Mouse (Mus musculus) left cerebral cortex, adult 18-20 months (tissue): ENCODE data around the gene Magi2. TPM values are rescaled to one million over a fixed set of nuclear protein-coding genes. Genes with fewer than 3 reads are reported as not detected.

Experiments
- DNase-seq, 2 experiments: peaks; one replicate each; pipeline ENCODE4 v3.0.0; 2021 to 2022; ENCODE audit warnings: low spot score in 2 of 2, mixed read lengths in 1 of 2
- total RNA-seq, 2 experiments: library from RNA; stranded (reverse); gene quantifications; 2 replicates each; pipeline ENCODE4 v1.2.3; 2021

The Magi2 gene
- total RNA-seq, 2 experiments from 2014 or later, result 125 to 134 TPM

DNA sequence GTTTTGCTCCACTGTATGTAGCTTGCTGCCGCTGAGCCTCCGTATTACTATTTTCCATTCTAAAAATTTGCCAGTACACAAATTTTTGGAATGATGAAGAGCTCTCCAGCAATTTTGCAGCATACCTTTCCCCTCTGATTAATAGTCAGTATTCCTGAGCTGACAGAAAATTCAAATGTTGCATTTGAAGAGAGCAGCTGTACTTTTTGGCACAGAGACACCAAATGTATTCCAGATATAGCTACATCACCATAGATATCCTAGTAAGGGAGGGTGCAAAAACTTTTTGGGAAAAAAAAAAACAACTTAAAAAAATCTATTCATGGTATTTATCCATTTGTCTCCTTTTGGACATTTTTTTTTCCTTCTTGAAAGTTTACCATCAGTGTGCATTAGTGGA lies 518.5 kb downstream of the Magi2 start:
- DNase-seq, result no peak

DNA sequence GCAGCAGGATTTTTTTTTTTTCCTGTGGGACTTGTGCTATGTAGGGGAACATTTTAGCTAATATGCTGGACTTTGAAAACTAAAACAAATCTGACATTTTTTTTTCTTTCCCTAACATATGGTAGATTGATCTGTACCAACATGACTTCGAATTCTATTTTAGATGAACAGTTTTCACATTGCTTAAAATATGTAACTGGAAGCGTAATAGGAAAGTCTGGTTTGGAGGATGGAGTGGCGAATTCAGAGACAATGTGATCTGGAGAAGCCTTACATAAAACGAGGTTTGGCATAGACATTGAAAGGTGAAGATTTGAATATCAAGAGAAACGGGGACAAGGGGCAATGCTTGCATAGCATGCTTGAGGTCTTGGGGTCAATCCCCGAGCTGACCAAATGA lies 519.1 kb downstream of the Magi2 start:
- peak; percentile 7 to 14 for DNase-seq

DNA sequence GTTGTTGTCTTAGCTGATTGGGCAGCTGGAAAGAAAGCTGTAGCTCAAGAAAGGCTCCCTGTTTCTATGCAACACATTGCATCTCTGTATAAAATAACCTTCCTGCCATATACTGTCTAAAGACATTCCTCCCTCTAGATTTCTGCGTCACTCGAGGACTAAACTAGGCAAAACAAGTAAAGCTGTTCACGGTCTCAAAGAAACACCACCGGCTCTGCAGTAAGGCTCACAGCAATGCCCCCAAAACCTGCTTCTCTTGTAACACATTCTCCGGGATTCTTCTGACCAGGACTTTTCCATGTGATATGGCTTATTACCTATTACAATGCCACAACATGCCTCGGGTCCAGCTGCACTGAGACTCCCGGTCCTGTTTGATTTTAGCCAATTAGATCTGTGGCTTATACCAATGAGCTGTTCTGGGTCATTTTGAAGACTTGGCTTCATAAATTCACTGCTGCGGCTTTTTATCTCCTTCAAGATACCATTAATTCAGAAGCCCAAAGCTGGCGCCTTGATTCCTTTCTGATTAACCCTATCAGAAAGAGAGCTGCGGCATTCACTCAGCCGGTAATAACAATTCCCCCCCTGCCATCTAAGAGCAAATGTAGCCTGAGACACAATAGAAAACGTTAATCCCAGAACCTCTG lies 520.2 kb downstream of the Magi2 start:
- DNase-seq, result peak in 1 of 2 experiments; percentile 47

DNA sequence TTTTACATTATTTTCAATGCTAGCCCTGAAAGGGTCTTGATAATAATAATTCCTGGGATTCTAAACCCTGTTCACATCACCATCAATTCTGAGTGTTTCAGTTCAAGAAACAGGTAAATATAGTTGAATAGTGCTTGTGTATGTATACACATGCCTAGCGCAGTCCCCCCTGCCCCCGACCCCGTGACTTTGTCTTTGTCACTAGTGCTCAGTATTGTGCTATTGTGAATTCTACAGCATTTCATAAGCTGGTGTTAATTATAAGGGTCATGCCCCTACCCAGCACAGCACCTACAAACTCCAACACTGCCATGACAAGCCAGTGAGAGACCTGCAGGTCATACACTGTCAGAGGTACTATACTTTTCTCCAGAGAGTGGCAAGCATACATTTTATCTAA lies 520.8 kb downstream of the Magi2 start:
- no peak for DNase-seq

DNA sequence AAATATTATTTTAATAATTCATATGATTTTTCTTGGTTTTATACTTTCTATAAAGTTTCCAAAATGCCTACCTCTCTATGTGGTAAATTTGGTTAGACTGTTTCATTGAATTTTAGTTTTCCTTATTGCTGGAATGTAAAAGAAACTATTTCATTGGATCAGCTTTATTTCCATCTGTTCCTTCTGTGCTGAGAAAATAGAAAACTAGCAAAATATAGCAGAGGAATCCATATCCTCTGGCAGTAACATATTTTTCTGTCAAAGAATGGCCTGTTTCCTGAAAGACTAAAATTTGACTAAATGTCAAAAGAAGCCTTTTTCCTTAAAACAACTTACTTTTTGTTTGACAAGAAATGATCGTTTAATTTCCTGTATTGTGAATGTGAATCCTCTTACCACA lies 552.4 kb downstream of the Magi2 start:
- DNase-seq, result no peak

DNA sequence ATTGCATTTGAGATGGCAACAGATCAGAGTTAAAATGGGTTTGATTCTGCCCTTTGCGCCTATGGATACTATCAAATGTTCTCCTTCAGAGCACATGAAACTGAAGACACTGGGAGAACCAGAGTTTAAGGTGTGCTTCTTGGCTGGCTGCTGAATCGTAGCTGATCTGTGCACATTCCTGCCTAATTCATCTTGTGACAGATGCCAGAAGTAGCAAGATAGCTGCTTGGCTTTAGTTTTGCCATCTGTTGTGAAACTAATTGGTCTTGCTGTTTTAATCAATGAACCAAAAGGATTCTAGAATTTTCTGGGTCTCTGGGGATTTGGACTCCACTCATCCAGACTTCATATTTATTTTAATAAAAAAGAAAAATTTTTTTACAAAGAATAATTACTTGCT lies 553.2 kb downstream of the Magi2 start:
- no peak for DNase-seq

DNA sequence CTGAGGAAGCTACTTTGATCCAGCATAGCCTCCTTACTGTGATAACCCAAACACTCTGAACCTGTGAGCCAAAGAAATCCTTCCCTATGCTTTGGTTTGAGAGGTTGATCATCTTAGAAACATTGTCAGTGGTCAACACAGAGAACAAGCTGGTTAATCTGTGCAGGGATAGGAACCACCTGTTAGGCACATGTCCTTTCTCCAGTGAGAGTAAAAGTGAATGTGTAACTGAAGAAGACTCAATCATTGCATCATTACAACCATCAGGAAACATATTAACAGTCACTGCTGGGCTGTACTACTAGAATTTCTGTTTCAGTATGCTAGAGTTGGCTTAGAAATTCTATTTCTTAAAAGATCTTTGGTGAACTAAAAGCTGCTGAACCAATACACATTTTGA lies 558.5 kb downstream of the Magi2 start:
- no peak for DNase-seq

DNA sequence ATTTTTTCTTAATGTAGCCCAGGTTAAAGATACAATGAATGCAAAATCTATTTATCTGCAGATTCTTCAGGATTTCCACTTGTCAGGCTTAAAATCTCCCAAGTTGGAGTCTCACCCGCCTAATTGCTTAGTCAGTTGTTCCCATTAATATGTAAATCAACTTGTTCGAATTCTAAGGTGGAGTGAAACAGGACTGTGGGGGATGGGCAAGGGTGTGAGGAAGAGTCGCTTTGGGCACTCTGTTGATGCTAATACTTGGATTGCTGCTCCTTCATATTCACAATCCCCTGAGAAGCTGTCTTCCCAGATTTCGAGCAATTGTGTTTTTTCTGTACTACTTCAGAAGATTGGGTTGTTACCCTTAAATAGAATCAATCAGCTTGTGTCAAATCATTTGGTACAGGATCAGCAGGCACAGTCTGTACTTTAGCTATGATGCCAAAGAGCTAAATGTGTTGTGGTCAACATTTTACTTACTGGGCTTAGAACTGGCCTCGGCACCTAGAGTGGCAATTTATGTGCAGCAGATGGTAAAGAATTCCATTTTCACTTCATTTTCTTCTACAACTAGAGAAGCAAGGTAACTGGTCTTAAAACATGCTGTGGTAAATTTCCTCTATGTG lies 560.8 kb downstream of the Magi2 start:
- DNase-seq, result peak in 1 of 2 experiments; percentile 3

DNA sequence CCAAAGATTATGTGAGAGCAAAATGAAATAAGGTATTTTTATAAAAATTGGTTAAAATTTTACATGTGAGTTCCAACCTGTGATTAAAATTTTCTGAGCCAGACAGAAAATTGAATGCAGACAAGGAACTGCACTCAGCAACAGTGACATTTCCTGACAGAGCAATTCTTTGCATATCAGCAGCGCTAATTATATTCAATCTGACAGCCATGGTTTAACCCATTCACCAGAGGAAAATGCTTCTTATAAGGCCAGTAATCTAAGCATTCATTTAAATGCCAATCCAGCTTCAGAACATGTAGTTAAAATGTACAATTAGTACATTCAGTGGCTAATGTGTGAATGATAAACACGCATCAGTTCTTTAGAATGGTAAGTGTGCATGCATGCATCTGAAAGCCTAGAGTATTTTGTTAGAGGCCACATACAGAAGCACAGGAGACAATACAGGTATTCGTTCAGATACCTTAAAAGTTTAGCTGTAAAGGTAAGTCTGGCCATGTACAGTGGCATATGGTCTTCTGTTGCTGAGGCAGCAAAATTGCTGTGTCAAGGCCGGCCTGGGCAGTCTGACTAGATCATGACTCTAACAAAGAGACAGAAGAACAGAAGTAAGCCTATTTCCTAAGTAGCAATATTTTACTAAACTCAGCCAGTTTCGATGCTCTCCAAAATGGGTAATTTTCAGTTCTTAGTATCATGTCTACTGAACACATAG lies 576.4 kb downstream of the Magi2 start:
- no peak for DNase-seq

DNA sequence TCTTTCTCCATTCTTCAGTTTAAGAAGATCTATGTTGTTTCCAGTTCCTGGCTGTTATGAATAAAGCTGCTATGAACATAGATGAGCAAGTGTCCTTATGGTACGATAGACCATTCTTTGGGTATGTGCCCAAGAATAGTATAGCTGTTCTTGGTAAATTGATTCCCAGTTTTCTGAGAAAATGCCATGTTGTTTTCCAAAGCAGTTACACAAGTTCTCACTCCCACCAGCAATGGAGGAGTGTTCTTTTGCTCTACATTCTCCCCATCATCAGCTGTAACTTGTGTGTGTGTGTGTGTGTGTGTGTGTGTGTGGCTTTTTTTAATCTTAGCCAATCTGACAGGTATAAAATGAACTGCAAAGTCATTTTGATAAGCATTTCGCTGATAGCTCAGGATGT lies 595.7 kb downstream of the Magi2 start:
- no peak for DNase-seq

DNA sequence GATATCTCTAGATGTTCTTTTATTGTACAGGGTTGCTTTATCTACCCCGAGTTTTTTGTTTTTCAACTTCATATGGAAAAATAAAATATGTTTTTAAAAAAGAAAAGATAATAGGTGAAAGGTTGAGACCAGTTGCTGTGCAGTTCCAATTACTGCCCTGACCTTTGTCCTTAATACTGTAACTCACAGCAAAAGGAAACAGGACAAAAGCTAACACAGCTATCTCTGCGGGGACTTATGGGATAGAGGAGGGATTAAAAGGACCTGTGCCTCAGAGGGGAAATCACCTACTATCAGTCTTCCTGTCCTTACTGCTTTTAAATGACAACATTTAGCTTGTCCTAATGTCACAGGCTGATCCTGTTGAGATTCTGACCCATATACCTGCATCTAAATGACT lies 599.1 kb downstream of the Magi2 start:
- DNase-seq, result no peak

DNA sequence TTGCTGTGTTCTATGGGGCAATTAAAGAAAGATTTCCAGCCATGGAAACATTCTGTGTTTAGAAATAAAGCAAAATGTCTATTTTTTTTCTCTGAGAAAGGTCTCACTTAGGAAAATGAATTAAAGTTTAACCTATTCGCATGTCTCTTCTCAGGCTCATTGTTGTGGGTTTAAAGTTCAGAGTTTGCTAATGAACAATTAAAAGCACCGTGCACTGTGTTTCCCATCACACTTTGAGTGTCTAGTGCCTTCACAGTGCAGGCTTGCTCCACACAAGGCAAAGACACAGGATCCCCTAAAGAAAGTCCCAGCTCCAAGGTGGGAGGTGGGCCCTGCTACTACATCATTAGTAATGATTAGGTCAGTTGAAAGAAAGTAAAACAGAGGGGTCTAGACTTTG lies 602.5 kb downstream of the Magi2 start:
- DNase-seq, result no peak

DNA sequence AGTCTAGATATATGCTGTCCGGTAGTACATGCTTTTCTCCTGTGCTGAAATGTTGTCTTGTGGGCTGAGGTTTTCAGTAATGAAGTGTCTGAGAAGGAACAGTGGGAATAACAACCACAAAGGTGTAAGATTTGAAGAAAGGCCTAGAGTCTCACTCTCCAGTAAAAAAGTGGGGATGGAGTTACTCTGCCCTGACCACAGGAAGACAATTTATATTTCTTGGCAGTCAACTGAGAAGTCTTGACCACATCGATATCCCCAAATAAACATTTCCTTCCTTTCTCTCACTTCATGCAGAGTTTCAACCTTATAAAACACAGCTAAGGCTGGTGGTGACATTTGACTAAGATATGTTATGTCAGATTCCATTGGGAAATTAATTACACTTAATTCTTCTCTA lies 636.0 kb downstream of the Magi2 start:
- DNase-seq, result no peak

DNA sequence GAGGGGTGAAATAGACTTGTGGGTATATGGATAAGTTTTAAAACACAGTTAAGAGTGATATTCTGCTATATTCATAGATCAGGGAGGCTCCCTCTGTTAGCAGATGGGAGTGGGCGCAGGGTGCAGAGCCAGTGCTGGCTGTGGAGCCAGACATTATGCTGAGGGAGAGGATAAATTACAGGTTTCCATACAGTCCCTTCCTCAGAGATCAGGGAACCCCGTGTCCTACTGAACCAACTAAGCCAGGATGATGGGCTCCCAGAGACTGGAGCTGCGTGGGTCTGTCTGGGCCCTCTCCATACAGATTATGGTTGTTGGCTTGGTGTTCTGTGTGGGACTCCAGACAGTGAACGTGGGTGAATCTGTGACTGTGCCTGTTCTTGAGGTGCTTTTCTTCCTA lies 643.6 kb downstream of the Magi2 start:
- peak; percentile 42 to 55 for DNase-seq

DNA sequence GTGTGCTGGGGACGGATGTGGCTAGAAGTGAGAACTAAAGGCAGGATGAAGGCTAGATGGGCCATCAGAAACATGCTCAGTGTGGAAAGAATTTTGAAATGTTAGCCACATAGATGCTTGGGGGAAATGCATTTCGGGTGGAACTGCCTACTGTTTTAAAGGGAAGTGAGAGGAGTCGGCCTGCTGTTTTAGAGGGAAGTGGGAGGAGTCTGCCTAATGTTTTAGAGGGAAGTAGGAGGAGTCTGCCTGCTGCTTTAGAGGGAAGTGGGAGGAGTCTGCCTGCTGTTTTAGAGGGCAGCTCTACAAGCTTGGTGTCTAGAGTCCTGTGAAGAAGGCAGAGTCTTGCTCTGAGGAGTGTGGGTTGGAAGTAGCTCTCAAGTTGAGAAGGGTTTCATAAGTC lies 664.9 kb downstream of the Magi2 start:
- DNase-seq, result no peak

DNA sequence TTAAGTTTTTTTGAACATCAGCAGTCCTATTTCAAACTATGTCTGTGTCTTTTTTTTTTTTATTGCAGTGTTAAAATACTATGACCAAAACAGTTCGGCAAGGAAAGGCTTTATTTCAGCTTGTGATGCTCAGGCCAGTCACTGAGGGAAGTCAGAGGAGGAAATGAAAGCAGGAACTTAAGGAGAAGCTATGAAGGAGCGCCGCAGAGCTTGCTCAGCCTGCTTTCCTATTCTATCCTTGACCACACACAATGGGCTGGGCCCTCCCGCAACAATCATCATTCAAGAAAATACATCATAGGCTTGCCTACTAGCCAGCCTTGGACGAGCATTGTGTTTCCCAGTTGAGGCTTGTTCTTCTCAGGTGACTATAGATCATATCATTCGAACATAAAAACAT lies 669.1 kb downstream of the Magi2 start:
- no peak for DNase-seq

DNA sequence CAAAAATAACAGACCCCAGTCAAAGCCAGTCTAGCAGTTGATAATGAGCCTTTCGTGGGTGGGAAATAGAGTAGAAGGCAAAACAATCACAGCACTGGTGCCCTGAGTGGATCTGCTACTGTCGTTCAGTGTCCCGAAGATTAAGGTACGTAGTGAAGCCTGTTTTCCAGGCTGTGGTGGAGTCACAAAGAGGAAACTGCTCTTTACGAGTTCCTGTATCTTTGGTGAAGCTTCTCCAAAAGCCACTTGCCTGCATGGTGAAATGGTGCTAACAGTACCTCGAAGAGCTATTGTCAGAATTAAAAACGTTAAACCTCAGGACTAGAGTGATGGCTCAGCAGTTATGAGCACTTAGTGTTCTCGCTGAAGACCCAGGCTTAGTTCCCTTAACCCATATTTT lies 674.8 kb downstream of the Magi2 start:
- no peak for DNase-seq

DNA sequence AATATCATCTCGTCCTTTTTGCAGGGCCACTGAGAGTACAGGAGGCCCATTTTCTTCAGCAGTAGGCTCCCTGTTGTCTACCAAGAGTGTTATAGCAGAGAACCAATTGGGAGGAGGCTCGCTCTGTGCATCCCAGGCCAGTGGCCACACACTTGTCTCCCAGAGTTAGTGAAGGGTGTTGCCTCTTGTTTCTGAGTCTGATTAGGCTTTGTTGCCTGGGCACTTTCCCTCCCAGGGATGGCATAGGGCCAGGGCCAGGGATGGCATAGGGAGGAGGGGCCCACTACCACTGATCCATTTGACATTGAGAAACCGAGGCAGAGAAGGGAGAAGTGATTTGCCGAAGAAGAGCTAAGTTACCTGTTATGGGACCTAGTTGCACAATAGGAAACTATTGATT lies 679.8 kb downstream of the Magi2 start:
- no peak for DNase-seq

DNA sequence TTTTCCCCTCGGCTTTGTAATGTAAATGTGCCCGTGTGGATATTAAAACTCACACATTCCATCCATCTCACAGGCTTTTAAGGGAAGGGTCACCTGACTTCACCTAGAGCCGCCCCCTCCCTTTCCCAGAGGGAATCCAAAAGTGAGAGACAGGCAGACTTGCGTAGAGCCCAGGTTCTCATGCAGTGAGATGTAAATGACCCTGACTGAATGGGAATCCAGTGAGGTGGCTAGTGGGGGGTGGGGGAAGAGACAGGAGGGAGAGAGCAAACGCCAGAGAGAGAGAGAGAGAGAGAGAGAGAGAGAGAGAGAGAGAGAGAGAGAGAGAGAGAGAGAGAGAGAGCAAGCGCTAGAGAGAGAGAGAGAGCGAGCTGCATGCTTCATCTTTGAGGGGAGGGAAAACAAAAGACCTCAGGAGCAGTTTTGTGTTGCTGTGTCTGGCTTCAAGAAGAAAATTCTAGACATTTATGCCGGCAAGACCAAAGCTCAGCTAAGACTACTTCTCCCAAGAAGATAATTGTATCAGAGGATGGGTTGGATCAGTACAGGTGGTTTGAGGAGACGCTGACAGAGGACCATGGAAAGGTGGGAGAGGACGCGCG lies 680.6 kb downstream of the Magi2 start:
- DNase-seq, result peak in 1 of 2 experiments; percentile 34

DNA sequence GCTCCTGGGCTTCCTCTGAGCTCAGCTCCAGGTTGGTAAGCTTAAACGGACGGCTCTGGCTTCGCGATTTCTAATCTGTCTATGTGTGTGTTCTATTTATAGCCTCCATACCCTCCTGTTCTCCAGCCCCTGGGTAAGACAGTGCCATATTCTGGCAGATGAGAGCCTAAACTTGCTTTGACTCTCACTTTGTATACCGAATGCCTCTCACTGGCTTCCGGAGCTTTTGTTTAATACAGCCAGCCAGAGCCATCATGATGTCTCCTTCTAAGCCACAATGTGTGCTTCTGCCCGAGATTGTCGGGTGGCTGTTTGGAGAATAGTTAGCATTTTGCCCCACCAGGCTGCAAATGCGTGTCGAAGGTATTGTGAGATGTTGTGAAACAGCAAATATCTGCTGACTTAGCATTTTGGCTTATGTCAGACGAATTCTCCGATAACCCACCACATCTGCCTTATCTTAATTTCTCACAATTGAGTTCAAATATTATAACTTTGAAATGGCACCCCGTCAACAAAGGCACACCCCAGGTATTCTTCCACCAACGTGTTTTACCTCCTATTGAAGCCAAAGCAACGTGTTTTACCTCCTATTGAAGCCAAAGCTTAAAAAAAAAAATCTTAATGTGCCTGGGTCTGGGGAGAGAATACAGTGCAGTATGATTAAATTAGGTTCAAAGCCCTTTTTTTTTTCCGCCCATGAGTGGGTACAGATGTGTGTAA lies 681.3 kb downstream of the Magi2 start:
- DNase-seq, result peak; percentile 27 to 50

DNA sequence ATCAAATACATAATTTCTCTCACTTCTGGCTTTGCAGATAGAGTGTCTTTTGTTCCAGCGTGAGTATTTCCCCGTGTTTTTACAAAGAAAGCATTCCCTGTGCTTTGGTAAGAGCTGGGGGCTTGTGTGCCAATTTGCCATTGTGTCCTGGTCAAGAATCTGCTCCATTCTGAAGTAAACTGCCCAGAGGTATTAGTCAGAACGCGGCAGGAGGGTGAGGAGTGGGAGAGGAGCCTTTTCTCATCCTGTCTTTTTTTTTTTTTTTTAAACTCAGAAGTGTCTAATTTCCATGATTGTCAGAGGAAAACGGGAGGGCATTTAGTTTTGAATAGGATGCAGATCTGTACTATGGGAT lies 681.8 kb downstream of the Magi2 start:
- DNase-seq, result peak; percentile 7 to 37

DNA sequence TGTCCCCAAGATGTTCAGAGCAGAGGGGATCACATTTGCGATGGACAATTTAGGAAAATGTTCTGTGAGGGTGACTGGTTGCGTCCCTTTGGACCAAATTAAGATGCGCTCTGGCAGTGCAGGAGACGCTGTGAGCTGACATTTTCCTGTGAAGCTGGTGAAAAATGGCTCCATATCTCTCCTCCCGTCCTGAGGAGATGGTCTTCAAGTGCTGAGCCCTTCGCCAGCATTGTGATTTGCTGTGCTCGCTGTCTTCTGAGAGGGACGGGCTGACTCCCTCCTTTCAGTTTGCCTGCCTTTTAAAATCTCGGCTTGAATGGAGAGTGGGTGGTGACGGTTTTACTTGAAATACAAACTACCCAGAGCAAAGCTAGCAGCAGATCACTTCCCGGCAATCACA lies 682.2 kb downstream of the Magi2 start:
- DNase-seq, result peak; percentile 63 to 71
